Mouse (Mus musculus) embryo, embryonic 11 days (tissue): Measurements from ENCODE around the gene Cd164l2.
A peak's percentile ranks its signal among the peaks of the same experiment; 100 is the strongest.

Experiments
- DNase-seq: peaks from one replicate; pipeline ENCODE4 v3.0.0-alpha.2; 2015

The Cd164l2 gene

DNA sequence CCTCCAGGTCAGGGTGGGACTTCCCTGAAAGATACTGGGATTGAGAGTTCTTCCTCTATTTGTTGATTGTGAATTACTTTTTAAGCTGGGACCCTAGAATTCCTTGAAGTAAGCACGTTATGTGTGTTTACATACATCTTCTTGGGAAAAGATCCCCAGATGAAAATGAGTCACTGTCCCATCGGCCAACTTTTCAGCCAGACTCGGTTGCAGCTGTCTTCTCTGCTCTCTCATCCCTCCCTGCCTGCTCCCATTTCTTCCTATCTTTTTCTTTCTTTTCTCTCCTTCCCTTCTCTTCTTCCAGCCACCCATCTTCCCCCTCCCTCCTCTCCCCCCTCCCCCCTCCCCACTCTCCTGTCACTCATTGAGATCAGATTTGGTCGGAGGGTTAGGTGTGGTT is 16.9 kb upstream of the Cd164l2 start:
- DNase-seq: no peak

DNA sequence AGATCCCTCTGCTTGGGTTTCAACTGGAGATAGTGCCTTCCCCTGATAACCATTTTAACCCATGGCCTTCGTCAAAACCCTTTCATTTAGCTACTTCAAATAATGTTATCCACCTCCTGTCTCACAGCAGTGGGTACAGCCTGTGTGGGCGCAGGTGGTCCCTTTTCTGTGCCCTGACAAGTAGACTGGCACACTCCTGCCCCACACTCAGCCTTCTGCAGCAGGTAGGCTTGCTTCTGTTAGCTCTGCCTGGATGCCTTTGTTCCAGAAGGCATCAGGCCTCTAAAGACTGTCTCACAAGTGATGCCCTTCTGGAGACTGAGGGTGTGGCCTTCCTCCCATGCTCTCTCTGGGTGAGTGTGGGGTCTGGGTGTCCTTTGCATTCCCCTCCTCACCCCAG is 15.8 kb upstream of the Cd164l2 start:
- DNase-seq: no peak

DNA sequence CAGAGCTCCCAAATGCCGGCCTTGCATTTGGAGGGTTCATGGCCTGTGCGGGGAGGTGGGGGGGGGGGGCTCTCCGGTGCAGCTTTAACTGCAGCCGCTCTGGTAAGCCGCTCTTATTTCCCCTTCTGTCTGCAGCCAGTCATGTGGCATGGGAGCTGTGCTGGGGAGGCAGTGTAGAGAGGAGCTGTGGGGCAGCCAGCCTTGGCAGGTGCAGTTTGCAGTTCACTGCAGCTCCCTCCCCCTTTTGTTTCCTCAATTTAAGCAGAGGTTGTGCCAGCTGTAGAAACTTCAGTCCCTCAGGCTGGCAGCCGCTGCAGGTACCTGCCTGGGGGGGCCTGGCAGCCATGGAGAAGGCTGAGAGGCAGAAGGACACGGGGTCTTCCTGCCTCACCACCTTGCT is 15.1 kb upstream of the Cd164l2 start:
- no peak for DNase-seq

DNA sequence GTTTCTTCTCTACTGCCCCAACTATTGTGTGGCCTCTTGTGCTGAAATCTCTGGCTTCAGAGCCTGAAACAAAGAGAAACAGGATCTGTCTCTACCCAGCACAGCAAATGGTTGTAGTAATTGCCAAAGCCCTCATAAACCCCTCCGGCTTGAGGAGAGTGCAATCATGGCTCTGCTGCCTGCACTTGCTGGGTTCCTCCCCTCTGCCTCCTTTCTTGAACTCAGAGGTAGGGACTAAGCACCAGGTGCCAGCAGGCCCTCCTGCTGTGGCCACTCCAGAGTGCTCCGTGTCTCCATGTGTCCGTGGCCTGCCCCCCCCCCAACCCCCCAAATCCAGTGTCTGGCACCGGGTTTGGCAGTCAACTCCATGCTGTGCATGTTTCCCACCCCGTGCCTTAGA is 14.6 kb upstream of the Cd164l2 start:
- DNase-seq: no peak

DNA sequence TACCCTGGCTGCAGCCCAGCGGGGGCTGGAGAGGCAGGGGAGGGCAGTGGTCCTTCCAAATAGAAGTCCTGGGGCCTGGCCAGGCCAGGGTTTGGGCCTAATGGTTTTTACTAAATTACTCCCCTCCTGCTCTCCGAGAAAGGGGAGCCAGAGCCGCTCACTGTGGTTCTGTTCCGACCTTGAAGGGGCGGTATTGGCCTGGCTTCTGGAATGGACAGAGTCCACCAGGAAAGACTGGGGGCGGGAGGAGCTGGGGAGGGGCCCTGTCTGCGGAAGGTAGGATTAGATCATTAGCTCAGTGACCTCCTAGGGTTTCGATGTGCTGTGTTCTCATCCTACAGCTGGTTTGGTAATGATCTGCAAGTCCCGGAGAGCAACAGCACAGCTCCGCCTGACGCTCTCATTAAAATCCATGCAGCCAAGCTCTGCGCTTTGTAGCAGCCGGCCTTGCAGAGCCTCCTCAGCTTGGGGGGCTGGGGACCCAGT is 14.1 kb upstream of the Cd164l2 start:
- DNase-seq: peak; percentile 55

DNA sequence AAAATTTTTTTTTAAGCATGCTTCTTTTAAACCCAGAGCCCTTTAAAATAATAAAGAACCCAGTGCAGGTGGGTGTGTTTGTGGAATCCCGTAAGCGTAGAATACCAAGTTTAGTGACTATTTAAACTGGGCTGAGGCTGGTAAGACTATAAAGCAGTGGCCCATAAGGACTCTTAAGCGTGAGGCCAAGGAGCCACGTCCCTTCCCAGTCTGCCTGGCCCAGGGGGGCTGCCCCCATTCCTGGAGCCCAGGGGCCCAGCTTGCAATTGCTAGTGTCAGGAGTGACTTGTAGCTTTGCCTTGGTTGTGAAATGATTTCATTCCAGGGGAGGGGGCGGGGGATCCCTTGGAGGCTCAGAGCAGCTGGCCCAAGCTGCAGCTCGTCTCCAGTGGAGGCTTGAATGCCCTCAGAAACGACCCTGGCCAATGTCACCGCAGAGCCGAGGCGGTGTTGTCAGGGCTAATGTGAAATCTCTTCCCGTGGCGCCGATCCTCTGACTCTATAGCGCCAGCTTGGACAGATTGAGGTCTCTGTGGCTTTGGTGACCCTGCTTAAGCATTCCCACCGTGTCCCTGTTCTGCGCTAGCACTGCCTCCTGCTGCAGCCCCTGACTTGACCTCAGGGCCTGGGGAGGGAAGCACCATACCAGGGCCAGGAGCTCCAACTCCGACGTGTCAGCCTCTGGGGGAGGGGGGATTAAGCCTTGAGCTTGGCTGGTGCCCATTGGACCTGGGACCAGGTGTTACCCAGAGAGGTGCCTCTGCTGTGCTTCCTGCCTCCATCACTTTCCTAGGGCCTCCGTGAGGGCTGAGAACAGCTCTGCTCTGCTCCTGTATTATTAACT is 13.4 kb upstream of the Cd164l2 start:
- peak; percentile 77 for DNase-seq

DNA sequence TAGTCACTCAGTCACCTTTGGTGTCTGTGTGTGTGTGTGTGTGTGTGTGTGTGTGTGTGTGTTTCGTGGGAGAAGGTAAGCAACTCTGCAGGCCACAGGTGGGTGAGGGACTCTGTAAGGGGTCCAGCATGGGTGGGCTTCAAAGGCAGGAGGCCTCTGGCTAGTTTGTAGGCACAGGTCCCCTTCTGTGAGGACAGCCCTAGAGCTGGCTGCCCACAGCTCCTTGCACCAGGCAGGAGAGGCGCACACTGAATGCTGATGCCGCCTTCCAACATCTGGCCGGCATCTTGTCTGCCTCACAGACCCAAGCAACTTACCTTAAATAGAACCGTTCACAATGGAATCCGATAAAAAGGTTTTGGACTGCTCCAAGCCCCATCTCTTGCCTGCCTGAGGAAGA is 12.2 kb upstream of the Cd164l2 start:
- no peak for DNase-seq

DNA sequence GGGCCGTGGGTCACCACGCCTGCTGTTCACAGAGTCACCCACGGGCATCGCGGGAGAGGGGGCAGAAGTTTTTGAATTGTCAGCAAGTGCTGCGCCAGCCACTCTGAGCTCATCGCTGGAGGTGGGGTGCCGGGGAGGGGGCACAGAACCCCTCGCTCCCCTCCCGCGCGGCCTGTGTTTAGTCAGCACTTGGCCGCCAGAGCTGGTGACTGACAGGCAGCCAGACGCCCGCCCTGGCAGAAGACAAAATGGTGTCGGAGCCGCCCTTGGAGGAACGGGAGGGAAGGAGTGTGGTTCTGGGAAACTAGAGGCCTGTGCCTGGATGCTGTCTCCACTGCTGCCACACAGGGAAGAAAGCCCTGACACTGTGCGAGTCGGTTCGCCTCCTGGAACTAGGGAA is 11.6 kb upstream of the Cd164l2 start:
- no peak for DNase-seq

DNA sequence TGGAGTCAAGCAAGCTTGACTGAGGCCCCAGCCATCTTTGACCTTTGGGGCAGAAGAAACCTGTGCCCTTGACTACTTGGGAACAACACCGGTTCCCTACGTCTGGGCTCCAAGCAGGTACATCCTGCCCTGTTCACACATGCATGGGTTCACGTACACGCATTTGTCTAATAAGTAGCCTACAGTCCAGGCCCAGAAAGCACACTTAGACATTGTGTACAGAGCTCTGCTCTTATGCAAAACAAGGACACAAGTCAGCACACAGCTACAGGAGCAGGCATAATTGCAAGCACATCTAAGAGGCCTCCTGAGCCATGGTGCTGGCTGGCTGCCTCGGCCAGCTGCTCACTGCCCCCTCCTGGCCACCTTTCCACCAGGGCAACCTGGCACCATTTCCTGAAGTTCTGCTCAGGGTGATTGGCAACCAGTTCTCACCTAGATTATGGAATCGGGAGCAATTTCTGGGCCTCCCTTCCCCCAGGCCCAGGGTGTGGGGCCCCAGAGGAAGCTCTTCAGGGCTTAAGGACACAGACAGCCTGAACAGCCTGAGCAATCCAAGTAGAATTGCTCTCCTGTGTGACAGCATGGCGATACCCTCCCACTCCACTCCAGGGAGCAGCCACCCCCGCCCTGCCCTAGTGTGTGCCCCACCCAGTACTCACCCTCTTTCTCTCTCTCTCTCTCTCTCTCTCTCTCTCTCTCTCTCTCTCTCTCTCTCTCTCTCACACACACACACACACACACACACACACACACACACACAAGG is 10.7 kb upstream of the Cd164l2 start:
- DNase-seq: peak; percentile 54

DNA sequence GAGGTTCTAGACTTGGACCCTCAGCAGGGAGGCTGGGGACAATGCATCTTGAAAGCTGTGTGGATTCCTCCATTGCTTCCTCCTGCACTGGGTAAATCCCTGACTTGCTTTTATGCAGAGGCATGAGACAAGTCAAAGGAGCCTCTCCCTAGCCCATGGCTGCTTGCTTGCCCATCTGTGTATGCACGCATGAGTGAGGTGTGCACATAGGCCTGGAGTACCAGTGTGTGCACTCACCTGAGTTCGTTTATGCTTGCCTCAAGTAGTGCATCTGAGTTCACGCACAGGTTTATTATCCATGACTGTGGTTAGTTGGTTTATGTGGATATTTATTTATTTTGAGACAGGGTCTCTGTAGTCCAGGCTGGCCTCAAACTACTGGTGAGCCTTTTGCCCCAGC is 9.7 kb upstream of the Cd164l2 start:
- no peak for DNase-seq

DNA sequence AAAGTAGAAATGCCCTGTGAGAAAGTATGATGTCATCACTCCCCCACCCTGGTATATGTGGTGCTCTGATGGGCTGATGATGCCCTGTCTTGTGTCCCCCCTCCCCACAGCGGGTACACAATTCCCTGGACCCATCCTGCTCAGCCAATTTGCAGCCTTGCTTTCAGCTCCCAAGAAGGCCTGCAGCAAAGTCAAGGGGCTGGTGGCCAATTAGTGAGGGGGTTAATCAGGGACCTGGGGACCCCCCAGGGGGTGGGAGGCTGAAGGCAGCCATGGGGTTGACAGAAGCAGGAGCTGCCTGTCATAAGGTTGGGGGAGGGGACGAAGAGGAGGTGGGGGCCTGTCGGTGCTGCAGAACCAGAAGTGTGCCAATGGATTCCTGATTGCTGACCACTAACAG is 8.3 kb upstream of the Cd164l2 start:
- DNase-seq: no peak

DNA sequence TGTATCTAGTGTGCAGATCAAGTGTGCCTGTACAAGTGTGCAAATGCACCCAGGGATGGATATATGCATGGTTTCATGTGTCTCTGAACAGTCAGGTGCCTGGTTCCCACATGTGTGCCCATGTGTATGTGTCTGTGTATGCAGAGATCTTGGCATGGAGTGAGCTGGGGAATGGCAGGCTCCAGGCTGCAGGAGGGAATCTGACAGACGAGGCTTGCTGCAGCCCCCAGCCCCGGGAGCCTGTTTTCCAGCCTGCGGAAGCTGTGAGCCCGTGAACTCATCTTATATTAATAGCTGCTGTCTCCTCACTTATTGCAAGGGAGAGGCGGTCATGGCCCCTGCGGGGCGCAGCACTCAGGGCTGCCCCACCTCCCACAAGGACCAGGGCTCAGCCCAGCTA is 7.6 kb upstream of the Cd164l2 start:
- no peak for DNase-seq

DNA sequence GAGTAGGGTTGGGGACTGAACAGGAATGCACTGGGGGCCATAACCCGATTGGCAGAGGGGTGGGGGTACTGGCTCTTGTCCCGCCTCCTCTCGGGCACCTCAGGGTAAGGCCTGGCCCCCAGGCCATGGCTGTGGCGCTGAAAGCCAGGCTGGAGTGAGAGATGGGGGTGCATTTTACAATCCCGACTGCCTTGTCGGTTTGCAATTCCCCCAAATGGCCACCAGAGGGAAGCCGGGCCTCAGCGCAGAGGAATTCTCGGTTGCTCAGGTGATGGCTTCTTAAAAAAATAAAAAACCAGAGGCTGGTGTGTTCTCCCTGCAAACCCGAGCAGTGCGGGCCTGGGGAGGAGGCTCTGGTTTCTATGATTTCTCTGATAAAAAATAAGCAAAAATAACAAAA is 2.6 kb upstream of the Cd164l2 start:
- DNase-seq: peak; percentile 75

DNA sequence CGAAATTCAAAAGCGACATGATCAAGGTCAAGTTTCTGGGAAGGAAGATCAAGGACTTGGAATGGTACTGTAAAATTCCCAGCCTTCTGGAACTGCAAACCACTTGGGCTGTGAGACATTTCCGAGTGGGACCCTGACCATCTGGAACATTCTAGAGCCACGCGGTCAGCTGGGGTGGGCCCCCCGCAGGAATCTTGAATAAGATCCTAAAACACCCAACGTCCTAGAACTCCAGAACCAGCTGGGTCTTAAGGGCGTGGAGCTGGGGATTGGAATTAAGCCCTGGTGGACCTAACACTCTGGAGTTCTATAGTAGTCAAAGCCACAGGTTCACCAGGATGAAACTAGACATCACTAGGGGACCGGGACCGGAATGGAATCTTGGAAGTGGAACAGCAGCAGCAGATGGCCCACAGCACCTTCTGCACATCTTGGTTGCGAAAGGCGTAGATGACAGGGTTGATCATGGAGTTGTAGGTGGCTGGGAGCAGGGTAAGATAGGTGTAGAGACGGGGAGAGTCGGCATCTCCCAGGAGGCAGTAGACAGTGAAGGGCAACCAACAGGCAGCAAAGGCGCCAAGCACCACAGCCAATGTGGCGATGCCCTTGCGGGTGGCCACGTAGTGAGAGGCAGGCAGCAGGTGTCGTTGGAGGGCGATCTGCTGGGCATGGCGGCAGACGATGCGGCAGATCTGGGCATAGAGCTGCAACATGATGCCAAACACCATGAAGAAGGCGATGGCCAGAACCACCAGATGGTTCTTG is 1.7 kb upstream of the Cd164l2 start:
- no peak for DNase-seq

DNA sequence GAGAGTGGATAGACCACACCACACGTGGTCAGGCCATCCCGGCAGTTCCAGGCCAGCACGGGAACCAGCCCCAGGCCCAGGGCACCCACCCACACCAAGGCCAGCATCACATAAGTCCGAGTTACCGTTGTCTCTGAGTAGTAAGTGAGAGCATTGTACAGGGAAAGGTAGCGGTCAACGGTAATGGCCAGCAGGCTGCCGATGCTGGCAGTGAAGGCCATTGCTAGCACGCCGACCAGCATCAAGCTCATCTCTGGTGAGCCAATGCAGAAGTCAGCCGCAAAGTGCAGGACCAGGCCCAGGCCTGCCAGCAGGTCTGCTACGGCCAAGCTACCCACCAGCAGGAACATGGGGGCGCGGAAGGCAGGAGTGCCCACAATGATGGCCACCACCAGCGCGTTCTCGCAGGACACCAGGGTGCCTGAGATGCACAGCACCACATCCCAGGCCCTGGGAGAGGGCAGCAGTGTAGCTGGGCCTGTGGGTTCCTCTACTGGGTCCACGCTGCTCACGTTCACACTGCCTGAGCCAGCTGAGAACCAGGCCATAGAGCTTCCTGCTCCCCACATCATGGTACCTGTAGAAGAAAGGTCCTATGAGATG is 1.0 kb upstream of the Cd164l2 start:
- no peak for DNase-seq

DNA sequence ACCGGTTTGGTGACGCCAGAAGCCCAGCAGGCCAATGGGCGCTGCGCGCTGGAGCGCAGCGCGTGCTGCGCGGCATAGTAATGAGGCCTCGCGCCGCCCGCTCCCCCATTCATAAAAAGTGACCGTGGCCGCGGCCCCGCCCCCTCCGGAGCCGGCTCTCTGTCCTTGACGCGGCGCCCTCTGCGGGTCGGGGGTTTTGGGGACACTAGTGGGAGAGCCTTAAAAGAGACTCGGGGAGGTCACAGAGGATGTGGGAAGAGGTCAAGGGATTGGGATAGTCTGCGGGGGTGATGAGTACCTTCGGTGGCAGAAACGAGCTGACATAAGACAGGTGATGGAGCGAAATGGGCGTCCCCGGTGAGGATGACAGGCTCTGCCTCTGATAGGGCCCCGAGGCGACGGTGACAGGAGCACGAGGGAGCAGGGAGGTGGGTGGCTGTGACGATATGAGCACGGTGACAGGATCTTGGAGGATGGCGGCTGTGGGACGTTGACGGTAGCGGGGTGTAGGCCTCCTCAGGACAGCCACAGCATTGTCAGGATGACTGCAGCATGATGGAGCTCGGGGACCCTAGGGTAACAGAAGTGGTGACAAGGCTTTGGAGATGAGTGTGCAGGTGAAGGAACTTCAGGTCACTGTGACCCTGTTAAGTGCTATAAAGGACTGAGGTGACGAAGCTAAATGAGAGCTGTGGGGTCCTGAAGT is 784 bp downstream of the Cd164l2 start:
- peak; percentile 92 for DNase-seq

DNA sequence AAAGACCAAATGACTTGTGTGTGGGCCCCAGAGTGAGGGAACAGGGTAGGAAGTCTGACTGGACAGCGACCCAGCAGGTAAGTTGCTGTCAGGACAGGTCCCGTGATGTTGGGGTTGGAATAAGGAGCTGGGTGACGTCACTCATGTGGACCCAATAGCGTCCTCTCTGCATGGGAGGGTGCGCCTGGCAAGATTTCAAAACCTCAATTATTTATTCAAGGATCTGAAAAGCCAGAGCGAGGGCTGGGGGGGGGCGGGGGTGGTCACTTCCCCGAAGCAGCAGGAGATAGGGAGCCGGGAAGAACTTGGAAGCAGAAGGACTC is 1.3 kb downstream of the Cd164l2 start:
- DNase-seq: no peak

DNA sequence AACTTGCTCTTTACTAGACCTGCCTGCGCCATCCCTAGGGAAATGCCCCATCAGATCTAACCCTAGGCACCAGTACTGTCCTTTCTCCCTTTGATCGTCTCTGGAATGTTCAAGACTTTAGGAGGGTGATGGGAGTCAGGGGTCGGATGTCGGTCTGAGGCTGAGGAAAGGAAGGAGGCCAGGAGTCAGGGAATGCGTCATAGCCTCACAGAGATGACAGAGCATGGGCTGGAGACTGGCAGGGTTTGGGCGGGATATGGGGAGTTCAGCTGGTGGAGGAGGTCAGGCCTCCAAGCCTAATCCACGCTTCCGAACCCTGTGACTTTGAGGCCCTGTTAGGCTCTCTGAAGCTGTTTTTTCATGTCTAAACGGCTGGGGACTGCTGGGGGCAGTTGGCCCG is 1.7 kb downstream of the Cd164l2 start:
- DNase-seq: no peak

DNA sequence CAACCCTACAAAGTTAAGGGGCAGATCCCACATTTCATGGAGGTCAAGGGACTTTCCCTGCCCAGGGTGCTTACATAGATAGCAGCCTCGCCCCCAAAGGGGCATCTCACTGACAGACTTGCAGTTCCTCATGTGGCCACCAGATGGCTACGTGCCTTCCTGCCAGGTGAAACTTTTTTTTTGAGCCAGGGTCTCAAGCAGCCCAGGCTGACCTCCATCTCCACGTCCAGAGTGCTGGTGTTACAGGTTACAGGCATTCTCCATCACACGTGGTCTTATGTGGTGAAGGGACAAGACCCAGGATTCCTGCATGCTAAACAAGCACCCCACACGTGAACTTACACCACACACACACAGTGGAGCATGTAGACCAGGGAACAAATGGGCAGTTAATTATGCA is 5.7 kb downstream of the Cd164l2 start:
- DNase-seq: peak; percentile 86

DNA sequence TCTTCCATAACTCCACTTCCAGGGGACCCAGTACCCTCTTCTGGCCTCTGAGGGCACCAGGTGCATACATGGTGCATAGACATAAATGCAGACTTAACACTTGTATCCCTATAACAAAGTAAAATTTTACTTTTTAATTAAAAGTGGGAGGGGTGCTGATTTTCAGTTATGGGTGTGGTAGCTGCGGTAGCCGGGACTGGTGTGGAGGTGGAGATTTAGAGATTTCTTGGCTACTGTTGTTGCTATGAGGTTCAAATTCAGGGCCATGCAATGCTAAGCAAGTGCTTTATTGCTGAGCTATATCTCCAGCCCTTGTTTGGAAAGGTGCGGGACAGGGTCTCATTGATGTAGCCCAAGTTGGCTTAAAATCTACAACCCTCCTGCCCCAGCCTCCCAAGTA is 6.8 kb downstream of the Cd164l2 start:
- DNase-seq: no peak

DNA sequence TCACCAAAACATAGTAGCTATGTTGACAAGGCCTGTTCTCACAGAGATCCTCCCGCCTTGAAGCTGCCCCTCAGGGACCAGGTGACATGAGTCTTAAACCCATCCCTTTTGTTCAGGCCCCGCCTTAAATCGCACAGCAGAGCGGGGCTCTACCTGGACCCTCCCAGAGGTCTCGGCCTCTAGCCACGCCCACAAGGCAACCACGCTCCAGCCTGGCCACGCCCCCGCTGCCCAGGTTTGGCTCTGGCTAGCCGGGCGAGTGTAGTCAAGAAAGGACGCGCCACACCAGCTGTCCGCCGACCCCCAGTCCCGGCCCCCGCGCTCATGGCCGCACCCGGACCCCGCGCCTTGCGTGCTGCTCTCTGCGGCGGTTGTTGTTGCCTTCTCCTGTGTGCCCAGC is 8.7 kb downstream of the Cd164l2 start:
- DNase-seq: peak; percentile 74

DNA sequence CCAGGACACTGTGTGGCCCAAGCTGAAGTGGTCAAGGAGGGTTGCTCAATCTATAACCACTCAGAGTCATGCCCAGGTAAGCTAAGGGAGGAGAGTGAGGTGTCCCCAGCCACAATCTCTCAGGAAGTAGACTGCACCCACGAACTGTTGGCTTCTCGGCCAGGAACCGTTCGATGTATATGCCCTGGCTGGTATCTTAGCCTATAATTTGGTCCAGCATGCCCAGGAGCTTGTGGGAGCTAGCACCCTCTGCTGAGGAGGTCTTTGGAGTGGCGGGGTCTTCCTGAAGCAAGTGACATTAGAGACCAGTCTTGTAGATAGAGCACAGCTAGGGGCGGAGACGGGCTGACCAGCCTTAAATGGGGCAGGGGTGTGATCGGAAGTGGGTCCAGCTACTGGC is 9.8 kb downstream of the Cd164l2 start:
- DNase-seq: no peak

DNA sequence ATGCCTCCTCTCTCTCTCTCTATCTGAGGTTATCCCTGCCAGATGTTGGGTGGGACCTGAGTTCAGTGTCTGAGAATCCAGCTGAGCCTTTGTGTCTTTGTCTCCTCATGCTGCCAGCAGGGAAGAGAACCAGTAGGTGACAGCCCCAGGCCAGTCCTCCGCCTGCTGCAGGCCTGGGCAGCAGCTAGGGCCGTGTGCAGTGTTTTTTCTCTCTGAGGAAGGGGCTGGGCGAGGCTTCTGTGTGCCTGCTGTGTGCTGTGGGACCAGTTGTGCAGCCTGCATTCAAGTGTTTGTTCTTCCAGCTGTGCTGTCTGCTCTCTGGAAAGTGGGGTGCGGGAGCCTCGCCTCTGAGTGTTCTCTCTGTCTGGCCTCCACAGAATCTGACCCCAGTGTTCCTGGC is 11.9 kb downstream of the Cd164l2 start:
- DNase-seq: no peak
